ENCODE assay signal across 18 mouse cellular contexts in the genomic region with DNA sequence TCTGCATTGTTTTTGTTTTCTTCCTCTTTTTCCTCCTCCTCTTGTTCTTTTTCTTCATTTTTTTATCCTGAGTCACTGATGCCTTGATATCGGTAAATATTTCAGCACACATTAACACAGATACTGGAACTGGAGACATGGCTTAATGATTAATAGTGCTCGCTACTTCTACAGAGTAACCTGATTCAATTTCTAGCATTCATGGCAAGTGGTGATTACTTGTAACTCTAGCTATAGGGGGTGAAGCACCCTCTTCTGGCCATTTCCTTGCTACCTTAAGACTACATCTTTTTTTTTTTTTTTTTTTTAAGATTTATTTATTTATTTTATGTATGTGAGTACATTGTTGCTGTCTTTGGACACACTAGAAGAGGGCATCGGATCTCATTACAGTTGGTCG. TPM values are rescaled to one million over a fixed set of nuclear protein-coding genes. Genes with fewer than 3 reads are reported as not detected.
DNase-seq lines count a peak whose midpoint lies in the region; ATAC-seq and TF ChIP-seq lines count a peak whose summit lies in the region.
"Had no signal": no experiment of that assay in that cellular context is flagged by ENCODE, and none has a peak within 500 bp of the region (broad histone marks: within the 10 kb centered on the region; RNA-seq: fewer than 3 reads in every experiment).

No protein-coding gene starts in this region.

- H3K36me3 ChIP-seq in hindbrain, postnatal 0 days (ENCODE audit: insufficient read depth, low read length), result peaks cover 54% of the 10 kb centered on the region
- peaks cover 100% of the 10 kb centered on the region for H3K36me3 ChIP-seq in hindbrain, embryonic 10.5 days
- peaks cover 97% of the 10 kb centered on the region for H3K36me3 ChIP-seq in midbrain, embryonic 14.5 days (ENCODE audit: control insufficient read depth, insufficient read depth, low read length)
- peaks cover 32% of the 10 kb centered on the region for H3K36me3 ChIP-seq in midbrain, embryonic 11.5 days (ENCODE audit: control insufficient read depth, insufficient read depth, low read length)
- H3K36me3 ChIP-seq in intestine, embryonic 15.5 days, result peaks cover 27% of the 10 kb centered on the region
- peaks cover 29% of the 10 kb centered on the region for H3K36me3 ChIP-seq in stomach, postnatal 0 days (ENCODE audit: control insufficient read depth, insufficient read depth, low read length)

- no peaks in the 10 kb centered on the region for H3K4me1 ChIP-seq in hindbrain, postnatal 0 days (ENCODE audit: insufficient read depth, low read length)
- H3K4me1 ChIP-seq in hindbrain, embryonic 10.5 days (replicated peaks), result no peaks in the 10 kb centered on the region
- H3K4me1 ChIP-seq in midbrain, embryonic 14.5 days (ENCODE audit: control insufficient read depth, insufficient read depth, low read length), result no peaks in the 10 kb centered on the region
- H3K4me1 ChIP-seq in midbrain, embryonic 11.5 days (ENCODE audit: control insufficient read depth, insufficient read depth, low read length), result no peaks in the 10 kb centered on the region
- H3K4me1 ChIP-seq in intestine, embryonic 15.5 days (replicated peaks), result no peaks in the 10 kb centered on the region
- H3K4me1 ChIP-seq in stomach, postnatal 0 days (replicated peaks; ENCODE audit: control insufficient read depth, insufficient read depth), result no peaks in the 10 kb centered on the region
- H3K4me1 ChIP-seq: embryonic facial prominence, embryonic 12.5 days; heart, embryonic 15.5 days had no signal

- no peak for ATAC-seq in hindbrain, postnatal 0 days
- no peak for ATAC-seq in midbrain, embryonic 14.5 days (ENCODE audit: low FRiP score, low TSS enrichment)
- ATAC-seq in midbrain, embryonic 11.5 days (ENCODE audit: low FRiP score), result no peak
- ATAC-seq in intestine, embryonic 15.5 days, result peak; percentile 61; the same call in 1 of the 2 replicates
- ATAC-seq in stomach, postnatal 0 days (ENCODE audit: low FRiP score, low TSS enrichment), result no peak
- ATAC-seq: forebrain, embryonic 16.5 days had no signal

- DNase-seq in hindbrain, postnatal 0 days (ENCODE audit: low spot score), result no peak
- no peak for DNase-seq in hindbrain, embryonic 10.5 days (ENCODE audit: low spot score)
- DNase-seq in midbrain, embryonic 14.5 days, result peak; percentile 9
- DNase-seq in midbrain, embryonic 11.5 days (ENCODE audit: low spot score, missing footprints), result no peak
- no peak for DNase-seq in stomach, postnatal 0 days (ENCODE audit: low spot score)
- no peak for DNase-seq in cerebellum, postnatal 25 days
- DNase-seq in testis, postnatal 14 days (ENCODE audit: low spot score), result no peak
- DNase-seq: adrenal gland, adult 2 months; cerebellum, adult 11-12 months; cerebellum, postnatal 36 days; layer of hippocampus, adult 9-11 months; lung, adult 2 months; lung, postnatal 36 days; right cerebral cortex, postnatal 25 days had no signal

- TF ChIP-seq CTCF in hindbrain, postnatal 0 days (IDR thresholded peaks at IDR 0.05; ENCODE audit: low read depth), result 0 out of 2 replicates have a peak, but pooled peaks have one; percentile 21
- peak; percentile 33; the same call in 1 of the 2 replicates for TF ChIP-seq CTCF in stomach, postnatal 0 days (IDR thresholded peaks at IDR 0.05; ENCODE audit: low read depth)

- 92% methylated on average over 4 of the region's 4 CpGs for WGBS in hindbrain, postnatal 0 days
- 94% methylated on average over 4 of the region's 4 CpGs for WGBS in hindbrain, embryonic 10.5 days
- WGBS in midbrain, embryonic 14.5 days, result 98% methylated on average over 4 of the region's 4 CpGs
- 91% methylated on average over 4 of the region's 4 CpGs for WGBS in midbrain, embryonic 11.5 days
- 78% methylated on average over 4 of the region's 4 CpGs for WGBS in intestine, embryonic 15.5 days
- WGBS in stomach, postnatal 0 days, result 78% methylated on average over 4 of the region's 4 CpGs

- no peak overlapping the region for H3K27ac ChIP-seq in hindbrain, postnatal 0 days
- no peak overlapping the region for H3K27ac ChIP-seq in hindbrain, embryonic 10.5 days
- no peak overlapping the region for H3K27ac ChIP-seq in midbrain, embryonic 14.5 days (replicated peaks; ENCODE audit: low read depth, low read length)
- H3K27ac ChIP-seq in midbrain, embryonic 11.5 days (ENCODE audit: low read depth, low read length), result no peak overlapping the region
- no peak overlapping the region for H3K27ac ChIP-seq in intestine, embryonic 15.5 days
- no peak overlapping the region for H3K27ac ChIP-seq in stomach, postnatal 0 days (replicated peaks)
- H3K27ac ChIP-seq: embryonic facial prominence, embryonic 12.5 days; heart, embryonic 15.5 days had no signal

- no peak overlapping the region for H3K9ac ChIP-seq in hindbrain, postnatal 0 days (replicated peaks; ENCODE audit: low read length)
- no peak overlapping the region for H3K9ac ChIP-seq in midbrain, embryonic 14.5 days (replicated peaks; ENCODE audit: low read length)
- no peak overlapping the region for H3K9ac ChIP-seq in midbrain, embryonic 11.5 days (ENCODE audit: low read length)
- no peak overlapping the region for H3K9ac ChIP-seq in intestine, embryonic 15.5 days
- no peak overlapping the region for H3K9ac ChIP-seq in stomach, postnatal 0 days (ENCODE audit: low read length)
- H3K9ac ChIP-seq: embryonic facial prominence, embryonic 12.5 days; heart, embryonic 15.5 days had no signal

- no peaks in the 10 kb centered on the region for H3K27me3 ChIP-seq in hindbrain, postnatal 0 days (ENCODE audit: insufficient read depth, low read length)
- no peaks in the 10 kb centered on the region for H3K27me3 ChIP-seq in hindbrain, embryonic 10.5 days (ENCODE audit: insufficient read depth, poor library complexity, severe bottlenecking)
- no peaks in the 10 kb centered on the region for H3K27me3 ChIP-seq in midbrain, embryonic 14.5 days (ENCODE audit: control insufficient read depth, insufficient read depth, low read length)
- no peaks in the 10 kb centered on the region for H3K27me3 ChIP-seq in midbrain, embryonic 11.5 days (ENCODE audit: control insufficient read depth, insufficient read depth, low read length)
- no peaks in the 10 kb centered on the region for H3K27me3 ChIP-seq in intestine, embryonic 15.5 days (replicated peaks)
- H3K27me3 ChIP-seq in stomach, postnatal 0 days (ENCODE audit: control insufficient read depth, insufficient read depth, low read length), result no peaks in the 10 kb centered on the region
- H3K27me3 ChIP-seq: embryonic facial prominence, embryonic 12.5 days; heart, embryonic 15.5 days had no signal

- no peak for TF ChIP-seq EP300 in stomach, postnatal 0 days (optimal IDR thresholded peaks at IDR 0.05)

- no peak overlapping the region for H3K4me3 ChIP-seq in hindbrain, postnatal 0 days (ENCODE audit: low read length)
- H3K4me3 ChIP-seq in hindbrain, embryonic 10.5 days, result no peak overlapping the region
- H3K4me3 ChIP-seq in midbrain, embryonic 14.5 days (replicated peaks; ENCODE audit: low read depth, low read length), result no peak overlapping the region
- H3K4me3 ChIP-seq in midbrain, embryonic 11.5 days (ENCODE audit: low read depth, low read length), result no peak overlapping the region
- no peak overlapping the region for H3K4me3 ChIP-seq in intestine, embryonic 15.5 days (replicated peaks)
- H3K4me3 ChIP-seq in stomach, postnatal 0 days (ENCODE audit: low read depth, low read length), result no peak overlapping the region
- H3K4me3 ChIP-seq: embryonic facial prominence, embryonic 12.5 days; heart, embryonic 15.5 days had no signal

- H3K9me3 ChIP-seq in hindbrain, postnatal 0 days (ENCODE audit: low read length), result no peaks in the 10 kb centered on the region
- no peaks in the 10 kb centered on the region for H3K9me3 ChIP-seq in hindbrain, embryonic 10.5 days
- no peaks in the 10 kb centered on the region for H3K9me3 ChIP-seq in midbrain, embryonic 14.5 days (ENCODE audit: control insufficient read depth, low read length)
- H3K9me3 ChIP-seq in midbrain, embryonic 11.5 days (ENCODE audit: control insufficient read depth, low read length), result no peaks in the 10 kb centered on the region
- no peaks in the 10 kb centered on the region for H3K9me3 ChIP-seq in intestine, embryonic 15.5 days
- no peaks in the 10 kb centered on the region for H3K9me3 ChIP-seq in stomach, postnatal 0 days (ENCODE audit: control insufficient read depth, low read length)
- H3K9me3 ChIP-seq: embryonic facial prominence, embryonic 12.5 days; heart, embryonic 15.5 days had no signal

- H3K4me2 ChIP-seq in hindbrain, postnatal 0 days (ENCODE audit: low read depth, low read length), result no peak overlapping the region
- no peak overlapping the region for H3K4me2 ChIP-seq in midbrain, embryonic 14.5 days (ENCODE audit: low read length)
- no peak overlapping the region for H3K4me2 ChIP-seq in midbrain, embryonic 11.5 days
- H3K4me2 ChIP-seq in intestine, embryonic 15.5 days (replicated peaks), result no peak overlapping the region
- H3K4me2 ChIP-seq in stomach, postnatal 0 days (replicated peaks; ENCODE audit: low read depth), result no peak overlapping the region
- H3K4me2 ChIP-seq: embryonic facial prominence, embryonic 12.5 days; heart, embryonic 15.5 days had no signal

RNA-seq across cellular contexts. Expression of a gene that starts 23.9 kb away (rescaled TPM):
- 13.5 and 14.3 TPM in 2 replicates for total RNA-seq in hindbrain, postnatal 0 days (2014; rRNA removed)
- 12.4 and 13.7 TPM in 2 replicates for polyA plus RNA-seq in hindbrain, postnatal 0 days (2015; fragmentation: Nextera tagmentation; extraction: Ambion mirVana)
- 51.0 and 60.0 TPM in 2 replicates for polyA plus RNA-seq in hindbrain, embryonic 10.5 days (2016; fragmentation: Nextera tagmentation; extraction: Ambion mirVana)
- 23.7 and 32.0 TPM in 2 replicates for polyA plus RNA-seq in midbrain, embryonic 14.5 days (2014; fragmentation: Nextera tagmentation; extraction: Ambion mirVana)
- 55.2 and 57.0 TPM in 2 replicates for polyA plus RNA-seq in midbrain, embryonic 11.5 days (2014; fragmentation: Nextera tagmentation; extraction: Ambion mirVana)
- 43.4 and 43.7 TPM in 2 replicates for polyA plus RNA-seq in intestine, embryonic 15.5 days (2015; fragmentation: Nextera tagmentation; extraction: Ambion mirVana)
- 8.1 and 8.4 TPM in 2 replicates for polyA plus RNA-seq in stomach, postnatal 0 days (2015; fragmentation: Nextera tagmentation; extraction: Ambion mirVana)

RNA-seq across cellular contexts. Expression of a gene that starts 44.2 kb away (rescaled TPM):
- 55.9 and 67.7 TPM in 2 replicates for total RNA-seq in hindbrain, postnatal 0 days (2014; rRNA removed)
- 51.3 and 56.7 TPM in 2 replicates for polyA plus RNA-seq in hindbrain, postnatal 0 days (2015; fragmentation: Nextera tagmentation; extraction: Ambion mirVana)
- 107 and 119 TPM in 2 replicates for polyA plus RNA-seq in hindbrain, embryonic 10.5 days (2016; fragmentation: Nextera tagmentation; extraction: Ambion mirVana)
- 86.3 and 113 TPM in 2 replicates for polyA plus RNA-seq in midbrain, embryonic 14.5 days (2014; fragmentation: Nextera tagmentation; extraction: Ambion mirVana)
- 102 and 117 TPM in 2 replicates for polyA plus RNA-seq in midbrain, embryonic 11.5 days (2014; fragmentation: Nextera tagmentation; extraction: Ambion mirVana)
- 67.0 and 71.5 TPM in 2 replicates for polyA plus RNA-seq in intestine, embryonic 15.5 days (2015; fragmentation: Nextera tagmentation; extraction: Ambion mirVana)
- 26.3 and 31.0 TPM in 2 replicates for polyA plus RNA-seq in stomach, postnatal 0 days (2015; fragmentation: Nextera tagmentation; extraction: Ambion mirVana)
